Mouse (Mus musculus) testis, adult 2 months (tissue): ENCODE measurements around the gene 9230112D13Rik. TPM values are rescaled to one million over a fixed set of nuclear protein-coding genes. Genes with fewer than 3 reads are reported as not detected.

Source experiments
- H3K27ac ChIP-seq: fragments of 200-500 bp; 2 replicates; pipeline ENCODE4 v1.5.1; 2012; ENCODE audit warnings: low read depth, low read length; ENCODE audit not compliant: control insufficient read depth, insufficient read depth
- H3K27me3 ChIP-seq: fragments of 200-500 bp; 2 replicates; pipeline ENCODE4 v1.6.1; 2012; ENCODE audit warnings: mild to moderate bottlenecking, low read length, moderate library complexity; ENCODE audit not compliant: control insufficient read depth, insufficient read depth
- H3K36me3 ChIP-seq: fragments of 200-500 bp; 2 replicates; pipeline ENCODE4 v1.6.1; 2012; ENCODE audit warnings: mild to moderate bottlenecking, low read length; ENCODE audit not compliant: control insufficient read depth, insufficient read depth
- H3K4me1 ChIP-seq: fragments of 200-500 bp; 2 replicates; pipeline ENCODE4 v1.6.1; 2012; ENCODE audit warnings: low read length; ENCODE audit not compliant: control insufficient read depth, insufficient read depth
- H3K4me3 ChIP-seq: fragments of 200-500 bp; 2 replicates; pipeline ENCODE4 v1.5.1; 2012; ENCODE audit warnings: low read depth, mild to moderate bottlenecking, low read length, moderate library complexity, mixed read lengths; ENCODE audit not compliant: control insufficient read depth
- CTCF ChIP-seq: fragments of 200-500 bp; IDR thresholded peaks from 2 replicates; pipeline ENCODE4 v1.5.1; 2012; ENCODE audit warnings: low read depth, mild to moderate bottlenecking, inconsistent platforms, low read length, moderate library complexity; ENCODE audit not compliant: control insufficient read depth, insufficient read depth, insufficient replicate concordance
- POLR2A ChIP-seq: fragments of 200-500 bp; IDR thresholded peaks from 2 replicates; pipeline ENCODE4 v1.6.1; 2012; ENCODE audit warnings: low read depth, mild to moderate bottlenecking, inconsistent platforms, low read length, moderate library complexity; ENCODE audit not compliant: control insufficient read depth
- polyA plus RNA-seq: library from polyadenylated mRNA; depleted of rRNA; stranded (reverse); fragments of >200 nt; gene quantifications from 2 replicates; pipeline ENCODE4 v1.2.3, GENCODE M21; 2012

9230112D13Rik gene
- polyA plus RNA-seq, 1 experiment = not detected

DNA sequence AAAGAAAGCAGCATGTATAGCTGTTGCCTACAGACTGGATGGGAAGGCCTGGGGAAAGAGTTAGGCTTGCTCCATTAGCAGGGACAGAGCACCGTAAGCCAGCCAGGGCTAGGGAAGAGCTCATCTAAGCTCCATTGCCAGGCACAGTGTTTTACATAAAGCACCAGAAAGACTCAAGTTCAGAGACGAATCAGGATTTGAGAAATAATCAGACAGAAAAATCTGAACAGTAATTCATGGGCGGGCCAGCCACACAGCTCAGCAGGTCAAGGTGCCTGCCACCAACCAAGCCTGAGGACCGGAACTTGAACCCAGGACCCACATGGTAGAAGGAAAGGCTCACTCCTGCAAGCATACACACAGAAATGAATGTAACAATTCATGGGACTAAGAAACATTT, 22.9 kb downstream of the 9230112D13Rik start:
- H3K36me3 ChIP-seq = no peaks in the 10 kb centered on the region
- no peaks in the 10 kb centered on the region; the same call in 1 of the 2 replicates for H3K4me1 ChIP-seq
- no peaks in the 10 kb centered on the region for H3K27me3 ChIP-seq
- no peak overlapping the region for H3K27ac ChIP-seq
- H3K4me3 ChIP-seq = no peak overlapping the region
- TF ChIP-seq CTCF = no peak
- TF ChIP-seq POLR2A = no peak

DNA sequence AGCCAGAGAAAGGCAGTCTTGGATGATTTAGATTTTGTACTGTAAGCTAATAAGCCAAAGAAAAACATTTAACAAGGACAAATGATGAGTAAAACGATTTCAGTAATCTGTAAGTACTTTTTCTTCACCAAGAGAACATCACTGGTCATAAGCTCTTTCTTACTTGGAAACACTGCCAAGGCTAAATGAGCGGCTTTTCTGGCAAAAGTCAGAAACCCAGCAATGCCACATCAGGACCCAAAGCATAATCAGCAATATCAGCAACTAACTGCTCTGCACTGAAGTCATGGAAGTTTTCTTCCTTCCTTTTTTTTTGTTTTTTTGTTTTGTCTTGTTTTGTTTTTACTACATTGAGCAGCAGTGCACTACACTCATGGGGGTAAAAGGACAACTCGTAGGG, 25.3 kb downstream of the 9230112D13Rik start:
- Histone ChIP-seq H3K27ac (no peak overlapping the region), H3K36me3 (no peaks in the 10 kb centered on the region), H3K4me3 (no peak overlapping the region), H3K27me3 (no peaks in the 10 kb centered on the region), H3K4me1 (no peaks in the 10 kb centered on the region; the same call in 1 of the 2 replicates)
- no peak for TF ChIP-seq POLR2A
- no peak for TF ChIP-seq CTCF

DNA sequence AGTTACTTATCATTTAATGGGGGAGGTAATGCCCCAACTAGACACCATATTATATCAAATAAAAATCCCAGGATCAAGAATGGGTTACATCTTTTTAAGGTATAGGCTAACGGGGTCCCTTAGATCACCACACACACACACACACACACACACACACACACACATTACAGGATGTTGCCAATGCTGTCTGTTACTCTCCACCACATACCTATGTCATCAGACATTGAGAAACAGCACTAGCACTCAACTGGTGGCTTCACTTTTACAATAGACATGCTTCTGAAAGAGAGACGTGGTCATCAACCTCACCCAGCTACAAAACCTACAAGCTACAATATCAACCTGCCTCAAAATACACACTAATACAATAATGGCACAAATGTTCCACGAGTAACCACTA, 28.9 kb downstream of the 9230112D13Rik start:
- H3K36me3 ChIP-seq = no peaks in the 10 kb centered on the region
- no peak overlapping the region for H3K4me3 ChIP-seq
- H3K27me3 ChIP-seq = no peaks in the 10 kb centered on the region
- TF ChIP-seq CTCF = no peak
- no peak for TF ChIP-seq POLR2A
- no peak overlapping the region for H3K27ac ChIP-seq
- H3K4me1 ChIP-seq = no peaks in the 10 kb centered on the region

DNA sequence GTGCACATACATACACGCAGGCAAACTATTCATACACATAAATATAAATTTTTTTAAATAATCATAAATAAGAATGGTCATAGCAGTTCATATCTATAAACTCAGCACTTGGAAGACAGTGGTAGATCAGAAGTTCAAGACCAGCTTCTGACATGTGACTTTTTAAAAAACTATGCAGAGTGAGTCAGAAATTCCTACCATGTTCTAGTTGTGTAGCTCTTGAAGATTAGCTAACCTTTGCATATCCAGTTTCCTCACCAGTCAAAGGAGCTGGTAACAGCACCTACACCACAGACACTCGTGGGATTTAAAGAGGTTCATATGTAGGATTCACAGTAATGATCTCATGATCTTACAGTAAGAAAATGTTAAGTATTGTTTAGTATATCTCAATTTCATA, 29.9 kb downstream of the 9230112D13Rik start:
- Histone ChIP-seq H3K36me3 (no peaks in the 10 kb centered on the region), H3K27me3 (no peaks in the 10 kb centered on the region), H3K4me1 (no peaks in the 10 kb centered on the region), H3K27ac (no peak overlapping the region), H3K4me3 (no peak overlapping the region)
- TF ChIP-seq POLR2A = no peak
- no peak for TF ChIP-seq CTCF

DNA sequence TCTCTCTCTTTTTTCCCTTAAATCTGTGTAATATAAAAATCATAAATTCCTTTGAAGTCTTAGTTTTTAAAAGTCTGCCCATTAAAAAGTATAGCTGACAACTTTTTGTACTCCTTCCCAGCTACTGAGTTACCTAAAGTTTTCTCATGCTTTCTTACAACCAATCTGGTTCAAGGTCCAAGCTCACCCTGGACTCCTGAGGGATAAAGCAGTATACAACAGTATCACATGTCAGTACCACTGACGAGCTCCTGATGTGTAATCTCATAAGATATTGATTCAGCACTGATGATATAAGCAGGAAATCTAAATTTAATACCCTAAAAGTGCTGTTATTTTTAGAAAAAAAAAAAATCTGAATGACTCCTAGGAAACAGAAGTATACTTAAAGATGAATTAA, 31.6 kb downstream of the 9230112D13Rik start:
- no peak overlapping the region for H3K27ac ChIP-seq
- H3K4me1 ChIP-seq = no peaks in the 10 kb centered on the region
- TF ChIP-seq CTCF = no peak
- no peak for TF ChIP-seq POLR2A
- H3K27me3 ChIP-seq = no peaks in the 10 kb centered on the region
- H3K36me3 ChIP-seq = no peaks in the 10 kb centered on the region
- H3K4me3 ChIP-seq = no peak overlapping the region

DNA sequence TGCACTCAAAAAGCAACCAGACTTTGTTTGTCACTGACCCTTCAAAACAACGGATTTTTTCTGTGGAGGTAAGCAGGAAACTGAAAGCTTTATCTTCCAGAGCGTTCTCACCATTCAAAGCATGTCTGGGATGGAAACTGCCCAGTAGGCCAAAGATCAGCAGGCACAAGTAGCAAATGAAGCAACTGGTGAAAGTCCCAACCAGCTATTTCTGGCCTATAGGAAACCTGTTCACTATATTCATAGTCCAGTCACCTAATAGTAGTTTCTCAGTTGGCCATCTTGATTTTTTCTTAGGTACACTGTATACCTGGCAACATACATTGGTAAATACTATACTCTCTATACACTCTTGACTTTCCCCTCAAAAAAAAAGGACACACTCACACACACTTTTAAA, 32.7 kb downstream of the 9230112D13Rik start:
- H3K27me3 ChIP-seq = no peaks in the 10 kb centered on the region
- no peaks in the 10 kb centered on the region for H3K36me3 ChIP-seq
- no peak overlapping the region for H3K4me3 ChIP-seq
- H3K4me1 ChIP-seq = no peaks in the 10 kb centered on the region
- H3K27ac ChIP-seq = no peak overlapping the region
- TF ChIP-seq CTCF = no peak

DNA sequence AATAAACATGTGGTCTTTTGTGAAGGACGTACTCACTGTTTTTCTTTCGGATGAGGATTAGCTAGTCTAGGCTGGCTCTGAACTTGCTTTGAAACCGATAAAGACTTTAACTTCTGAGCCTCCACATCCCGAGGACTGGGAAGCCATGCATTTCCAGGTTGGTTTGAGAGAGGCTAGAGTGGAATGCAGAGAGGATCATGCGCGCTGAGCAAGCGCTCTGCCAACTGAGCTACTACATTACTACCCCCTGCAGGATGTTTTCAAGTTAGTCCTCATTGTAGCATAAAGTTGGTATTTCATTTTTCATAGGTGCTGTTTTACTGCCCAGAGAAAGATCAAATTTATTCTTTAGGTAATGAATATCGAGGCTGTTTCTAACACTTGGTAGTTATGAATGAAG, 36.4 kb downstream of the 9230112D13Rik start:
- no peaks in the 10 kb centered on the region for H3K27me3 ChIP-seq
- TF ChIP-seq CTCF (no peak), POLR2A (no peak)
- no peaks in the 10 kb centered on the region for H3K36me3 ChIP-seq
- no peak overlapping the region for H3K27ac ChIP-seq
- H3K4me3 ChIP-seq = no peak overlapping the region
- H3K4me1 ChIP-seq = no peaks in the 10 kb centered on the region

DNA sequence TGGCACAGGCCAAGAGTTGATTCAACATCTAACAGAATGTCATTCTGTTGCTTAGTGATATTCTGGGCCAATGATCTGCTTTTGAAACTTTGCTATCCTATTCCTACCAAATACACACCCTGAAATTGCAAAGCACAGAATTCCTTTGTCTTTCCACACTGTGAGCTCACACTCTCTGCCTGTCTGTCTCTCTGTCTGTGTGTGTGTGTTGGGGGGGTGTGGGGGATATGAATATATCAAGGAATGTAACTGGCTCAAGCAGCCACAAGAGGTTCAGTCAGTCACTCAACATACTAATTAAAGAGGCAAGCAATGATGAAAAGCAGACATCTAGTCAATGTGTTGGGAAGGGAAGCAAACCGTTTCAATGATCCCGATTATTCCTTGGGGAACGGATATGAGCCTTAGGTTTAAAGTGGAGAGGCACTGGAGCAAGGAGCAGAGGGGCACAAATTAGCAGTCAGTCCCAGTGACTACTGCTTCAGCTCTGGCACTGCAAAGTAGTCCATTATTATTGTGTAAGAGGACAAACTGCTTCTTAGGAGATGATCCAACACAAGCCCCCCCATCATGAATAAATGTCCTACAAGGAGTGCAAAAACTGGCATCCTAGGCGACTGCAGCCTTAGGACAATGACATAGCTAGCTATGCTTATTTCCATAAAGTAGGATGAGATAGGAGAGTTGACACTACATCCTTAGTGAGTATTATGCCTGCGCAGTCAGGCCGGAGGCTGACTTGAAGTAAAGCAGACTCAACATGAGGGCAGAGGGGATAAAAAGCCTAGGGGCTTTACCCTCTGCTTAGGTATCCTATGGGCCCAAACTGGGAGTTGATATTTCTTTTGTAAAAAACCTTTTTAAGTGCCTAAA, 38.9 kb downstream of the 9230112D13Rik start:
- no peak overlapping the region for H3K27ac ChIP-seq
- no peaks in the 10 kb centered on the region for H3K36me3 ChIP-seq
- no peaks in the 10 kb centered on the region for H3K4me1 ChIP-seq
- no peak for TF ChIP-seq CTCF
- no peak for TF ChIP-seq POLR2A
- no peaks in the 10 kb centered on the region for H3K27me3 ChIP-seq
- no peak overlapping the region for H3K4me3 ChIP-seq
